Mouse (Mus musculus) thymus, postnatal 25 days (tissue): ENCODE measurements around the gene Raf1.

Source experiments
- DNase-seq: peaks from one replicate; pipeline ENCODE4 v3.0.0; 2022

Raf1 gene

GRCm38 (mm10) chr6:115609121-115609520 lies 67.3 kb downstream of the Raf1 start:
- DNase-seq, result peak; percentile 57

GRCm38 (mm10) chr6:115607429-115607828 lies 69.0 kb downstream of the Raf1 start:
- no peak for DNase-seq

- DNase-seq, result no peak
These were observed 70.0 kb downstream of the Raf1 start for GRCm38 (mm10) chr6:115606461-115606860.

- peak; percentile 85 for DNase-seq
These were observed 74.5 kb downstream of the Raf1 start, which contains the start of gene Mkrn2 for GRCm38 (mm10) chr6:115601715-115602523. TSS of gene Mkrn2 (plus strand) at chr6:115601902.

- no peak for DNase-seq
These were observed 75.1 kb downstream of the Raf1 start for GRCm38 (mm10) chr6:115601322-115601714.

- DNase-seq, result no peak
These were observed 80.8 kb downstream of the Raf1 start for GRCm38 (mm10) chr6:115595667-115596066.

GRCm38 (mm10) chr6:115594463-115594862 lies 82.0 kb downstream of the Raf1 start:
- peak; percentile 30 for DNase-seq

- no peak for DNase-seq
These were observed 83.2 kb downstream of the Raf1 start for GRCm38 (mm10) chr6:115593252-115593651.

- no peak for DNase-seq
These were observed 84.0 kb downstream of the Raf1 start, which contains the start of gene Mkrn2os for GRCm38 (mm10) chr6:115592458-115592857. TSS of gene Mkrn2os (minus strand) at chr6:115592576.

- DNase-seq, result no peak
These were observed 84.6 kb downstream of the Raf1 start for GRCm38 (mm10) chr6:115591692-115592359.

GRCm38 (mm10) chr6:115586321-115586720 lies 90.1 kb downstream of the Raf1 start:
- DNase-seq, result no peak

- DNase-seq, result no peak
These were observed 92.3 kb downstream of the Raf1 start for GRCm38 (mm10) chr6:115584176-115584575.

- DNase-seq, result no peak
These were observed 92.9 kb downstream of the Raf1 start for GRCm38 (mm10) chr6:115583430-115584125.

GRCm38 (mm10) chr6:115582328-115583115 lies 93.9 kb downstream of the Raf1 start:
- DNase-seq, result no peak

GRCm38 (mm10) chr6:115580810-115581209 lies 95.6 kb downstream of the Raf1 start:
- no peak for DNase-seq

GRCm38 (mm10) chr6:115577941-115578340 lies 98.5 kb downstream of the Raf1 start:
- DNase-seq, result no peak

- DNase-seq, result no peak
These were observed 99.0 kb downstream of the Raf1 start for GRCm38 (mm10) chr6:115577407-115577806.

GRCm38 (mm10) chr6:115574171-115574570 lies 102.3 kb downstream of the Raf1 start:
- no peak for DNase-seq
